ENCODE assay signal across 8 mouse cellular contexts in the genomic region with DNA sequence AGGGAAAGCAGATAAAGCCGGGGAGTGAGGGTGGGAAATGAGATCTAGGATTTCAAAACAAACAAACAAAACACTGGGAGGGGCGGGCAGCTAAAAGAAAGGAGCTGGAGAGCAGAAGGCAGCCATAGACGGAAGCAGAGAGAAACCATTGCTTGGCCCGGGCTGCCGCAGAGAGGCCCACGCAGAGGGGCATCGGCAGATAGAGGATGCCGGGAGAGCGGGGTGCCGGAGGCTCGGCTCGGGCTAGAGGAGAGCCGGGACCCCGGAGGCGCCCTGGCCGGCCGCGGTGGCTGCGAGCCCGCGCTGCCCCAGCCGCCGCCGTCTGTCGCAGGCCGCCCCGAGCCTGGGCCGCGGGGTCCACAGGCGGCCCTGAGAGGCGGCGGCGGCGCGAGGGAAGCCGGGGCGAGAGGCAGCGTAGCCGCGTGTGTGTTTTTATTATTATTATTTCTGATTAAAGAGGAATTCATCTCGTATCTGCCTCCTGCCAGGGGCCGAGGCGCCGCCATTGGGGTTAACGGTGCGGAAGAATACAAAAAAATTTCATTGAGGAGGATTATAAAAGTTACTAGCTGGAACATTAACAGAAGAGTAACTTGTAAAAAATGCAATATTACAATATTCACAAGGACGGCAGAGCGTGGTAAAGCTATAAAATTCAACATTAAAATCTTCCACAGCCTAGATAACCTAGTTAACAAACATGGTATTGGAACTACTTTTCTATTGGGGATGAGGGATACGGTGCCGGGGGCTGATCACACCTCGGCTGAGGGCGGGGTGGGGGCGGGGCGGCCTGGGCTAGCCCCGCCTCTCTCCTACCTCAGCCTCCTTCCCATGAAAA. TPM values are rescaled to one million over a fixed set of nuclear protein-coding genes. Genes with fewer than 3 reads are reported as not detected.
A peak's percentile ranks its signal among the peaks of the same experiment; 100 is the strongest.
DNase-seq lines count a peak whose midpoint lies in the region; ATAC-seq and TF ChIP-seq lines count a peak whose summit lies in the region.

No protein-coding gene starts in this region.

- no peak for TF ChIP-seq CTCF in spleen, adult 2 months (IDR thresholded peaks at IDR 0.05; ENCODE audit: extremely low read depth, insufficient read depth, insufficient read length, insufficient replicate concordance)

- peak; percentile 46 for DNase-seq in CD4-positive, CD25-positive, alpha-beta regulatory T cell, adult 2 months (ENCODE audit: low read depth, low spot score)
- DNase-seq in spleen, adult 2 months (ENCODE audit: low read depth in 1 of 2, low spot score in 2 of 2), result no peak
- no peak for DNase-seq in spleen, postnatal 10 days (ENCODE audit: low spot score in 2 of 2)
- peak; percentile 64 for DNase-seq in kidney, postnatal 14 days
- DNase-seq in neural tube, embryonic 11.5 days (ENCODE audit: low spot score), result peak; percentile 70
- no peak for DNase-seq in thymus, postnatal 10 days (ENCODE audit: low spot score in 2 of 2)

- H3K4me1 ChIP-seq in spleen, adult 2 months (ENCODE audit: control insufficient read depth, insufficient read depth, insufficient read length), result no peaks in the 10 kb centered on the region
- peaks cover 4 to 7% of the 10 kb centered on the region in 2 experiments; a peak in 1 of 4 replicates for H3K4me1 ChIP-seq in heart, embryonic 14.5 days (ENCODE audit: control insufficient read depth in 2 of 2, insufficient read depth in 2 of 2, low read length in 2 of 2)
- H3K4me1 ChIP-seq in neural tube, embryonic 11.5 days (ENCODE audit: control insufficient read depth, insufficient read depth, low read length), result peaks cover 3% of the 10 kb centered on the region; the same call in 1 of the 2 replicates

- no peak overlapping the region for H3K27ac ChIP-seq in spleen, adult 2 months (ENCODE audit: insufficient read depth, low read length)
- H3K27ac ChIP-seq in heart, embryonic 14.5 days (replicated peaks in 1 of 2; ENCODE audit: control insufficient read depth in 1 of 2, insufficient read depth in 1 of 2, low read depth in 2 of 2, low read length in 2 of 2), result no peak overlapping the region
- H3K27ac ChIP-seq in neural tube, embryonic 11.5 days (ENCODE audit: low read depth, low read length), result 0 out of 2 replicates have a peak overlapping the region, but pooled peaks have one; percentile 20

- ATAC-seq in CD4-positive, CD25-positive, alpha-beta regulatory T cell, adult 4 months, result no peak
- ATAC-seq in heart, embryonic 14.5 days (ENCODE audit: insufficient number of reproducible peaks, insufficient read depth, low FRiP score, low read depth), result no peak
- ATAC-seq in neural tube, embryonic 11.5 days (ENCODE audit: insufficient read depth, low FRiP score, low TSS enrichment), result peak; percentile 60; the same call in 1 of the 2 replicates

- H3K4me3 ChIP-seq in spleen, adult 2 months (ENCODE audit: extremely low read depth, insufficient read depth, insufficient read length), result peak overlapping the region; percentile 39; the same call in 1 of the 2 replicates
- peak overlapping the region; percentile 62 to 63 for H3K4me3 ChIP-seq in heart, embryonic 14.5 days (ENCODE audit: control insufficient read depth in 1 of 2, insufficient read depth in 1 of 2, low read depth in 1 of 2, low read length in 2 of 2)
- H3K4me3 ChIP-seq in neural tube, embryonic 11.5 days (ENCODE audit: low read depth, low read length), result peak overlapping the region; percentile 57

- 3% methylated on average over 55 of the region's 55 CpGs for WGBS in spleen, adult 2 months
- 1% methylated on average over 53 of the region's 55 CpGs for WGBS in heart, embryonic 14.5 days
- WGBS in neural tube, embryonic 11.5 days, result under 1% methylated on average over 55 of the region's 55 CpGs

- H3K9me3 ChIP-seq in heart, embryonic 14.5 days (ENCODE audit: control insufficient read depth, low read length), result peaks cover 3% of the 10 kb centered on the region; the same call in 1 of the 2 replicates
- no peaks in the 10 kb centered on the region for H3K9me3 ChIP-seq in neural tube, embryonic 11.5 days (ENCODE audit: control insufficient read depth, low read length)

- no peak for TF ChIP-seq POLR2A in spleen, adult 2 months (IDR thresholded peaks at IDR 0.05; ENCODE audit: low read depth, low read length)

- H3K36me3 ChIP-seq in spleen, adult 2 months (ENCODE audit: control insufficient read depth, insufficient read depth, low read length), result no peaks in the 10 kb centered on the region
- no peaks in the 10 kb centered on the region for H3K36me3 ChIP-seq in heart, embryonic 14.5 days (ENCODE audit: control insufficient read depth, insufficient read depth, low read length)
- no peaks in the 10 kb centered on the region for H3K36me3 ChIP-seq in neural tube, embryonic 11.5 days (ENCODE audit: control insufficient read depth, insufficient read depth, low read length)

- peak overlapping the region; percentile 89 for H3K9ac ChIP-seq in heart, embryonic 14.5 days (ENCODE audit: low read length)
- H3K9ac ChIP-seq in neural tube, embryonic 11.5 days (ENCODE audit: low read length), result peak overlapping the region; percentile 93

- H3K27me3 ChIP-seq in spleen, adult 2 months (ENCODE audit: control insufficient read depth, insufficient read depth, low read length), result peaks cover 12% of the 10 kb centered on the region
- H3K27me3 ChIP-seq in heart, embryonic 14.5 days (ENCODE audit: control insufficient read depth, insufficient read depth, low read length), result peaks cover 74% of the 10 kb centered on the region
- H3K27me3 ChIP-seq in neural tube, embryonic 11.5 days (ENCODE audit: control insufficient read depth, insufficient read depth, low read length), result peaks cover 57% of the 10 kb centered on the region

- peak overlapping the region; percentile 90 for H3K4me2 ChIP-seq in heart, embryonic 14.5 days (ENCODE audit: low read length)
- peak overlapping the region; percentile 81 for H3K4me2 ChIP-seq in neural tube, embryonic 11.5 days (ENCODE audit: low read depth)

RNA-seq across cellular contexts. Expression of gene Pax2, which starts 29.7 kb away (rescaled TPM):
- under 1 TPM in 1 of 2 experiments, not detected in 1; 0.13 TPM for polyA plus RNA-seq in CD4-positive, CD25-positive, alpha-beta regulatory T cell, adult 4 months (2017; shearing (Covaris generic))
- not detected in 2 replicates for polyA plus RNA-seq in spleen, adult 2 months (2012; rRNA removed)
- polyA plus RNA-seq in heart, embryonic 14.5 days (2014; fragmentation: Nextera tagmentation; extraction: Ambion mirVana), result not detected in 2 replicates
- polyA plus RNA-seq in neural tube, embryonic 11.5 days (2014; fragmentation: Nextera tagmentation; extraction: Ambion mirVana), result 7.4 and 8.0 TPM in 2 replicates

Comparison
In these comparisons a context has a peak if more than half of its experiments do, and no peak if none do; other contexts are left out.
1. DNase-seq: peak in CD4-positive, CD25-positive, alpha-beta regulatory T cell, adult 2 months (single experiment), kidney, postnatal 14 days (single experiment) and neural tube, embryonic 11.5 days (single experiment); none in spleen, adult 2 months (0 of 2), spleen, postnatal 10 days (0 of 2) and thymus, postnatal 10 days (0 of 2).
2. Peak in every context shown above with its lines, with median percentiles within 50 percentile points of each other: H3K4me3 ChIP-seq.